Mouse (Mus musculus) hindbrain, embryonic 11.5 days (tissue): ENCODE measurements around the gene Usp21. TPM values are rescaled to one million over a fixed set of nuclear protein-coding genes. Genes with fewer than 3 reads are reported as not detected.

Source experiments
- ATAC-seq: fragments of 200-750 bp; cut with Nextera tagmentation; 2 replicates; pipeline ENCODE4 v1.8.0; 2017; ENCODE audit warnings: mild to moderate bottlenecking, moderate TSS enrichment, moderate library complexity; ENCODE audit not compliant: low FRiP score
- DNase-seq: peaks from one replicate; pipeline ENCODE4 v3.0.0-alpha.2; 2015; ENCODE audit warnings: low spot score
- H3K27ac ChIP-seq: fragments of 300-500 bp; sonication (generic); 2 replicates; pipeline ENCODE4 v1.5.1; 2014; ENCODE audit warnings: mild to moderate bottlenecking, low read depth, low read length
- H3K27me3 ChIP-seq: fragments of 300-500 bp; sonication (generic); 2 replicates; pipeline ENCODE4 v1.6.1; 2014; ENCODE audit warnings: mild to moderate bottlenecking, low read length, moderate library complexity, mixed read lengths; ENCODE audit not compliant: control insufficient read depth, insufficient read depth
- H3K36me3 ChIP-seq: fragments of 300-500 bp; sonication (generic); 2 replicates; pipeline ENCODE4 v1.6.1; 2014; ENCODE audit warnings: mild to moderate bottlenecking, low read length, moderate library complexity, mixed read lengths; ENCODE audit not compliant: control insufficient read depth, insufficient read depth
- H3K4me1 ChIP-seq: fragments of 300-500 bp; sonication (generic); replicated peaks from 2 replicates; pipeline ENCODE4 v1.6.1; 2014; ENCODE audit warnings: low read length, mixed read lengths; ENCODE audit not compliant: control insufficient read depth, insufficient read depth
- H3K4me2 ChIP-seq: fragments of 300-500 bp; sonication (generic); replicated peaks from 2 replicates; pipeline ENCODE4 v1.6.1; 2014; ENCODE audit warnings: mild to moderate bottlenecking, low read depth, low read length
- H3K4me3 ChIP-seq: fragments of 300-500 bp; sonication (generic); 2 replicates; pipeline ENCODE4 v1.5.1; 2014; ENCODE audit warnings: low read depth, low read length
- H3K9ac ChIP-seq: fragments of 300-500 bp; sonication (generic); 2 replicates; pipeline ENCODE4 v1.6.1; 2014; ENCODE audit warnings: low read depth, low read length
- H3K9me3 ChIP-seq: fragments of 300-500 bp; sonication (generic); 2 replicates; pipeline ENCODE4 v1.6.1; 2016; ENCODE audit warnings: low read length; ENCODE audit not compliant: control insufficient read depth
- WGBS: fragments of 180-500 bp; shearing (Covaris S2); extraction: QIAGEN DNeasy Blood & Tissue Kit; methylation state at CpG from one replicate; pipeline ENCODE4 v1.1.7; 2014; 5-methylcytosine and 5-hydroxymethylcytosine counted together
- polyA plus RNA-seq: library from polyadenylated mRNA; unstranded; fragments of >200 nt; fragmentation: Nextera tagmentation; extraction: Ambion mirVana; gene quantifications from 2 replicates; pipeline ENCODE4 v1.2.1, GENCODE M21; 2014

Gene Usp21
- polyA plus RNA-seq, 1 experiment from 2014 or later: 82.8 TPM

DNA sequence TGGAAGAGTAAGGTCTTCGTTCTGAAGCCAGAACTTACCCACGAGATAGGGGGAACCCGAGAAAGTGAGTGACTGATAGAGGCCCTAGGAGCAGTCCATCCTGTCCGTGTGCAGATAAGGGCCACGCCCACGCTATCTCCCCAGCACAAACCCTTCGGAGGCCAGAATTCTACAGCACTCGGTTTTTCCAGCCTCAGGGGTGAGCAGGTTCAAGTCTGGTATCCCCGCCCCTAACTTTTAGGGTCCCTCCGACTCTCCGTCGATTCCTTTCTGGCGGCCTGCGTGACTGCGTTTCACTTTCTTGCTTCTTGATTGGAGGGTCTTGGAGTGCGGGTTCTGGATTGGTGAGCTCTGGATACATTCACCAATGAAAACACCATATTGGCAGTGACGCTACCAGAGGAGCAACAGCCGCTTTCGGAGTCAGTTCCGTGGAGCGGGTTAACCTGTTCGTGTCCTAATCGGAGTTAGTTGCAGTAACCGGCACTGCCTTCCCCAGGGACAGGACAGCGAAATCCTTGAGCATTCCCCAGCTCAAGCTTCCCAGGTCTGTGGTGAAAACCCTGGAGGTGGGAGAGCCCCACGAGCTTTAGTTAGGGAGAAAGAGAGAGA, 6.8 kb downstream of the Usp21 start, which contains the start of gene Ppox:
Gene Ppox, minus strand, starts transcription at position 271 of the 612 bp plus-strand sequence.
- DNase-seq (peak; percentile 86), ATAC-seq (peak; percentile 98)
- Histone ChIP-seq H3K27ac (peak within 1 kb of the TSS; percentile 58), H3K9ac (peak within 1 kb of the TSS; percentile 68), H3K9me3 (no peaks in the 10 kb centered on the region), H3K4me2 (peak within 1 kb of the TSS; percentile 82), H3K36me3 (peaks cover 8% of the 10 kb centered on the region; the same call in 1 of the 2 replicates), H3K4me3 (peak within 1 kb of the TSS; percentile 66), H3K4me1 (peaks cover 7% of the 10 kb centered on the region), H3K27me3 (no peaks in the 10 kb centered on the region)
- WGBS: under 1% methylated on average over 26 of the region's 26 CpGs

DNA sequence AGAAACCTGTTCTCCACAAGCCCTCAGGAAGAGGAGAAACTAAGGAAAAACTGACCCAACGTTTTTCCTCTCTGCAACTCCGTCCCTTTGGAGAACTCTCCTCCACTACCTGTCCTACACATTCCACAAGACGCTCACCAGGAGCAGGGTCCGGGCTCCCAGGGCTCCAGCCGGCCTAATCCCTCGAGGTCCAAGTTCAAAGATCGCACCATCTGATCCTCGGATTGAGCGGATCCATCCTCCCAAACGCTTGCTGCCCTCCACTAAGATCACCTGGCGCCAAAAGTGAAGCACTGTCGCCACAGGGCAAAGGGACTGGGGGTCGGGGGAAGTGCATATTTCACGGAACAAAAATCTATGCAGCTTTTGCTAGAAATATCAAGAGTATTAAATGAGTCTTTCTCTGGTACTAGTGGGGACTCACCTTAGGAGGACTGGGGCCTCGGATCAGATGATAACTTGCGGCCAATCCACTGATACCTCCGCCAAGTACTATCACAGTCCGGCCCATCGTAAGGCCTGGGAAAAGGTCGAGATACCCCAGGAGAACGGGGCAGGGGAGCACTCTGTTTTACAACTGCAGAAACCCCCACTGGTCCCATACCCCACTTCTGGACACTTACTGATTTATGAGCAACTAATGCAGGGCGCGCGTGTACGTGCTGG, 7.4 kb downstream of the Usp21 start:
- DNase-seq (no peak), ATAC-seq (peak; percentile 18; the same call in 1 of the 2 replicates)
- peak overlapping the region; percentile 66 for H3K4me3 ChIP-seq
- peak overlapping the region; percentile 82 for H3K4me2 ChIP-seq
- peaks cover 6% of the 10 kb centered on the region; the same call in 1 of the 2 replicates for H3K36me3 ChIP-seq
- no peaks in the 10 kb centered on the region for H3K9me3 ChIP-seq
- WGBS: 2% methylated on average over 25 of the region's 25 CpGs
- H3K27ac ChIP-seq: 0 out of 2 replicates have a peak overlapping the region, but pooled peaks have one; percentile 7
- H3K4me1 ChIP-seq: peaks cover 7% of the 10 kb centered on the region
- peak overlapping the region; percentile 68 for H3K9ac ChIP-seq
- H3K27me3 ChIP-seq: no peaks in the 10 kb centered on the region

DNA sequence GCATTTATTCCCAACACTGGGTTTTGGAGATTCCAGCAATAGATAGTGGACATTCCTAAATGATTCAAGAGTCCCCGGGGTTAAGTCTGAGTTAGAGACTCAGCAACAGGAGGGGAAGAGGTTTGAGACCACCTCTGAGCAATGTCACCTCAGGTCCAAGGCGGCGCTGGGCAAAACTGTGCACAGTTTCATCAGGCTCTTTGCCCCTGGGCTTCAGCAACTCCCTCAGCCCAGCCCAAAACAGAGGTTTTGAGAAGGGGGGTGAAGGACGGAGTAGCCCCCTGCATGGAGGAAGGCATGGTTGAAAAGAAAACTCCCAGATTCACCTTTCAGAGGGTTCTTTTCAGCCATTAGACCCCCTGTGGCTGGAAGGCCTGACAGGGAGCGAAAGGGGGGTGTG, 8.1 kb downstream of the Usp21 start:
- peak overlapping the region; percentile 66 for H3K4me3 ChIP-seq
- WGBS: 63% methylated on average over 5 of the region's 5 CpGs
- ATAC-seq: no peak
- peak overlapping the region; percentile 82 for H3K4me2 ChIP-seq
- no peak for DNase-seq
- peaks cover 7% of the 10 kb centered on the region for H3K4me1 ChIP-seq
- H3K27me3 ChIP-seq: no peaks in the 10 kb centered on the region
- peak overlapping the region; percentile 68; the same call in 1 of the 2 replicates for H3K9ac ChIP-seq
- H3K9me3 ChIP-seq: no peaks in the 10 kb centered on the region
- peaks cover 6% of the 10 kb centered on the region; the same call in 1 of the 2 replicates for H3K36me3 ChIP-seq
- H3K27ac ChIP-seq: no peak overlapping the region

DNA sequence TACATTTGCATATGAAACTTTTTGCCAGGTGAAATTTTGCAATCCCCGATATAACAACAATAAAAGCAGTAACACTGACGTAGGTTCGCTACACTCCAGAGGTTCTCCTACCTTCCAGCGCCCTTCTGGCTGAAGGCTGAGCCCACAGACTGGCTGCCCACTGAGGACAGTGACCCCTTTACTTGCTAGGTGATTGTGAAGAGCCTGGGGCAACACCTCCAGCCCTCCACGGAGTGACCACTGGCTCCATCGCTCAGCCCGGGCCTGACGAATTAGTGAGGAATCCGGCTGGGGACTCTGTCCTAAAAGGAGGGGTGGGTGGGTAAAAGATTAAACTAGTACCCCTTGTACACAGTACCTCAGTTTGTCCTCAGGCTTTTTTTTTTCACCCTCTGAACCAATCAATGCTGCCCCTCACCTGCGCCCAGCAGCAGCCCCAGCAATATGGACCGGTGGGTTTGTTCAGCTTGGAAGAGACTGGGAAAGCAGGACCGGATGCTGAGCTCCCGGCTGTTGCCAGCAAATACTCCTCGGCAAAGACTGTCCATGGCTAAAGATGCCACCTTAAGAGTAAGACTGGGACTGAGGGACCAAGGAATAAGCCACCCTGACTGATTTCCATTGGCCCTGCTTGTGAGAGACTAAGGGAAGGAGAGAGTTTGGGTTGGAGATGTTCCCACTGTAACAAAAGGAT, 8.6 kb downstream of the Usp21 start:
- H3K9me3 ChIP-seq: no peaks in the 10 kb centered on the region
- H3K9ac ChIP-seq: no peak overlapping the region
- peaks cover 9% of the 10 kb centered on the region for H3K36me3 ChIP-seq
- H3K4me2 ChIP-seq: no peak overlapping the region
- no peaks in the 10 kb centered on the region for H3K27me3 ChIP-seq
- H3K4me3 ChIP-seq: no peak overlapping the region
- no peak overlapping the region for H3K27ac ChIP-seq
- peaks cover 7% of the 10 kb centered on the region for H3K4me1 ChIP-seq
- WGBS: 86% methylated on average over 14 of the region's 14 CpGs
- no peak for ATAC-seq
- DNase-seq: no peak

DNA sequence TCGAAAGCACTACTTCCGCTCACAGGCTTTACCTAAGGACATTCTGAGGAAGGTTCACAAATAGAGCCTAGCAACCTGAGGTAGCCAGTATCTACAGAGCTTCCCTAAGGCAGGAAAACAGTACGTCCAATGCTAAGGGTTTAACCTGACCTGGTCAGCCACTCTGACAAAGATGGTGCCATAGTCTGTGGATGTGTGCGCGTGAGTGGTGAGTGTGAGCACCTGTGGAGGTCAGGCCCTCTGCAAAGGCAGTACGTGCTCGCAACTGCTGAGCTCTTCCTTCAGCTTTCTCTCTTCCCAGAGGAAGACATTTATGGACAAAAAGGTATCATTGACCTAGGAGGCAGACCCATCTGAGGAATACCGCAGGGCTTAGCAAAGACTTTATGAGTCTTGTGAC, 9.4 kb downstream of the Usp21 start:
- no peak overlapping the region for H3K4me3 ChIP-seq
- H3K9me3 ChIP-seq: no peaks in the 10 kb centered on the region
- H3K4me1 ChIP-seq: peaks cover 7% of the 10 kb centered on the region
- WGBS: 91% methylated on average over 8 of the region's 8 CpGs
- H3K27ac ChIP-seq: no peak overlapping the region
- no peak overlapping the region for H3K9ac ChIP-seq
- no peak for DNase-seq
- peaks cover 12% of the 10 kb centered on the region for H3K36me3 ChIP-seq
- no peak overlapping the region for H3K4me2 ChIP-seq
- no peak for ATAC-seq
- no peaks in the 10 kb centered on the region for H3K27me3 ChIP-seq

DNA sequence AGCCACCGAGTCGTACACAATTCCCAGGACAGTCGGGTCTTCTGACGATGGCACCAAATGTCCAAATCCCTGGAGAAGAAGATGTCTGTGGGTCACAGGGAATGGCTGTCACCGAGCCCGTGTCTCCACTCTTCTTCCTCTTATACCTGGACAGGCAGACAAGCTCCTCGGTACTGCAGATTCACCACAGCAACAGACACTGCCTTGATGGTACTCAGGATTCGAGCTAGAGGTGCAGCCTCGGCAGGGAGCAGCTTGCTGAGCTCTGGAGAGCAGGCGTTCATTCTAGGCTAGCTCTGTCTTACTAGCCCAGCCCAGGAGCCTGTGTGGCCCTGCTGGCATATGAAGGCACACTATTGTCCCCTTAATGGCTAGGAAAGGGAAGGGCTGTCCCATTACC, 10.1 kb downstream of the Usp21 start:
- Histone ChIP-seq H3K9ac (no peak overlapping the region), H3K27me3 (no peaks in the 10 kb centered on the region), H3K4me3 (no peak overlapping the region), H3K4me1 (peaks cover 7% of the 10 kb centered on the region), H3K36me3 (peaks cover 12% of the 10 kb centered on the region), H3K4me2 (no peak overlapping the region), H3K27ac (no peak overlapping the region), H3K9me3 (no peaks in the 10 kb centered on the region)
- no peak for ATAC-seq
- WGBS: 85% methylated on average over 10 of the region's 10 CpGs
- DNase-seq: no peak

DNA sequence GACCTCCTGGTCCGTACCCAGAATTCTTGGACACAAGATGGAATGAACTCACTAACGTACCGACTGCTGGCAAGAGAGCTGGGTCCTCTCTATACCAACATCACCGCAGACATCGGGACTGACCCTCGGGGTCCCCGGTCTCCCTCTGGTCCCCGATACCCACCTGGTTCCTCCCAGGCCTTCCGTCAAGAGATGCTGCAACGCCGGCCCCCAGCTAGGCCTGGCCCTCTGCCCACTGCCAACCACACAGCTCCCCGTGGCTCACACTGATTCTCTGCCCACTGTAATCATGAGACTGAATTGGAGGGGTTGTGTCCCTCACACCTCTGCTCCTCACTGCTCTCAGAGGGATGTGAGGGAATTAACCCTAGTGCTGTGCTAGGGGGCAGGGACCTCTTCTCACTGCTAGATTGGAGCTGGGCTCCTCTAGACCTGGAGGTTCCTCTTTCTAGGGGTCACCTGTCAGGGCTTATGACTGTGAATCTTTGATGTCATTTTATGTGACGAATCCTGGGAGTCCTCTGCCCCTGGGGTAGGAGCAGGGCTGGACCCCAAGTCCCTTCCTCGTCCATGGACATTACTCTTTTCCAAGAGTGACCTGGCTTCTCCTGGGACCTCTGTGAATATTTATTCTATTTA, 11.6 kb downstream of the Usp21 start:
- H3K4me1 ChIP-seq: peaks cover 7% of the 10 kb centered on the region
- no peak overlapping the region for H3K4me3 ChIP-seq
- H3K4me2 ChIP-seq: no peak overlapping the region
- no peak overlapping the region for H3K9ac ChIP-seq
- WGBS: 93% methylated on average over 14 of the region's 14 CpGs
- no peak for ATAC-seq
- no peak overlapping the region for H3K27ac ChIP-seq
- H3K27me3 ChIP-seq: no peaks in the 10 kb centered on the region
- no peak for DNase-seq
- H3K36me3 ChIP-seq: peaks cover 12% of the 10 kb centered on the region
- H3K9me3 ChIP-seq: no peaks in the 10 kb centered on the region

DNA sequence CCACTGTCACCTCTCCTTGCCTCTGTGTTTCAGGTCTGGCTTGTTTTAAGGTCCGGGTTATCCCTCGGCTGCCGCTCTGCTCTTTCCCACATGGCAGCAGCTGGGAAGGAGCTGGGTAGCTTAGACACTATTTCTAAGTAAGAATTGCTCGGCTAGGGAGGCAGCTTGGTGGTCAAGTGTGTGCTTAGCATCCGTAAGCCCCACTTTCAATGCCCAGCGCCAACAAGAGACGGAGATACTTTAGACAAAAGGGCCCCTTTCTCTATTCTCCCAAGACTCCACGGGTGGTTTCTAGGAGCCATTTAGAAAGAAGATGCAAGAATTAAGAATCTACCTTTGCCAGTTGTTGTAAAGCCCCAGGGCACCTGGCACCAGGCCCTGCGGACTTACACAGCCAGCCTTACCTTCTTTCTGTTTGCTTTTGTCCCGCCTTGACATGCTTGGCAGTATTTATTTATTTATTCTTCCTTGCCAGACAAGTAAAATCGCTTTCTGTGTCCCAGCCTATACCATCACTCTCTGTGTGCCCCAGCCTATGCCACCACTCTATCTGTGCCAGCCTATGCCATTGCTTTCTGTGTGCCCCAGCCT, 12.6 kb downstream of the Usp21 start:
- Histone ChIP-seq H3K36me3 (peaks cover 12% of the 10 kb centered on the region), H3K27ac (no peak overlapping the region), H3K4me3 (no peak overlapping the region), H3K27me3 (no peaks in the 10 kb centered on the region), H3K4me1 (peaks cover 6% of the 10 kb centered on the region), H3K9me3 (no peaks in the 10 kb centered on the region), H3K9ac (no peak overlapping the region), H3K4me2 (no peak overlapping the region)
- 86% methylated on average over 11 of the region's 11 CpGs for WGBS
- ATAC-seq (no peak), DNase-seq (no peak)
